Mouse (Mus musculus) ES-Bruce4 (cell line): Measurements from ENCODE around the gene Mrpl41. TPM values are rescaled to one million over a fixed set of nuclear protein-coding genes. Genes with fewer than 3 reads are reported as not detected.
A peak's percentile ranks its signal among the peaks of the same experiment; 100 is the strongest.

Experiments
- H3K27ac ChIP-seq: 2 replicates; pipeline ENCODE4 v1.5.1; 2012; ENCODE audit warnings: low read length, inconsistent platforms; ENCODE audit not compliant: insufficient read depth
- H3K27me3 ChIP-seq: 2 replicates; pipeline ENCODE4 v1.6.1; 2012; ENCODE audit warnings: mild to moderate bottlenecking, low read length, inconsistent platforms; ENCODE audit not compliant: control insufficient read depth, poor library complexity, insufficient read depth, severe bottlenecking
- H3K36me3 ChIP-seq: 2 replicates; pipeline ENCODE4 v1.6.1; 2012; ENCODE audit warnings: inconsistent platforms, mild to moderate bottlenecking, low read length, moderate library complexity; ENCODE audit not compliant: control insufficient read depth, poor library complexity, insufficient read depth, severe bottlenecking
- H3K4me1 ChIP-seq: one replicate; pipeline ENCODE4 v1.8.1; 2011; ENCODE audit warnings: low read length; ENCODE audit not compliant: control insufficient read depth, insufficient read depth
- H3K4me3 ChIP-seq: 2 replicates; pipeline ENCODE4 v1.5.1; 2011; ENCODE audit warnings: low read depth, mild to moderate bottlenecking, low read length
- H3K9ac ChIP-seq: 2 replicates; pipeline ENCODE4 v1.6.1; 2012; ENCODE audit warnings: low read depth, mild to moderate bottlenecking, inconsistent platforms; ENCODE audit not compliant: poor library complexity, severe bottlenecking
- H3K9me3 ChIP-seq: replicated peaks from 2 replicates; pipeline ENCODE4 v1.6.1; 2012; ENCODE audit warnings: mild to moderate bottlenecking, low read length, inconsistent platforms; ENCODE audit not compliant: control insufficient read depth, poor library complexity, insufficient read depth, severe bottlenecking
- CTCF ChIP-seq: IDR thresholded peaks from one replicate; pipeline ENCODE4 v1.8.1; 2011; ENCODE audit warnings: low read depth, low read length
- EP300 ChIP-seq: IDR thresholded peaks from 2 replicates; pipeline ENCODE4 v1.6.1; 2011; ENCODE audit warnings: low read depth, low read length; ENCODE audit not compliant: insufficient read depth
- POLR2A ChIP-seq: IDR thresholded peaks from one replicate; pipeline ENCODE4 v1.8.1; 2011; ENCODE audit warnings: low read length; ENCODE audit not compliant: insufficient read depth
- polyA plus RNA-seq: library from polyadenylated mRNA; stranded (reverse); fragments of >200 nt; gene quantifications from 2 replicates; pipeline ENCODE4 v1.2.4, GENCODE M21; 2011; ENCODE audit warnings: low read depth; ENCODE audit not compliant: missing spikeins, insufficient read depth, insufficient read length

The Mrpl41 gene
- polyA plus RNA-seq, 1 experiment = 37.4 TPM

DNA sequence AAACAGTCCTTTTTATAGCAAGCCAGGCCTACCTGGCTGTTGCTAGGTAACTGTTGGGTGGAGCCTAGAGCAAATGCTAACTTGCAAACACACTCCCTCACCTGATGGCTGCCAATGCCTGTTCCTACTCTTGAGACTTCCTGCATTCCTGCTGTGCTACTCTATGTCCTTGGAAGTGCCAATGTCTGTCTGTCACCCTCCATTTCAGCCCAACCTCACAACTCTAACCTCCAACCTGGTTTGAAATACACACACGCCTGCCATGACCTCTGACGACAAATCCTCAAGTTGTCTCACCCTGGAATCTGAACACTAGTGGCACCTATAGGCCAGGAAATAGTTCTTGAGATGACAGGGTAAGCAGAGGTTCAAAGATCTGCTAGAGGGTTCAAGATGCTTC, 45.8 kb downstream of the Mrpl41 start:
- H3K27ac ChIP-seq = no peak overlapping the region; the same call in 1 of the 2 replicates
- H3K4me1 ChIP-seq = peaks cover 4% of the 10 kb centered on the region
- no peaks in the 10 kb centered on the region for H3K27me3 ChIP-seq
- no peaks in the 10 kb centered on the region for H3K36me3 ChIP-seq
- H3K4me3 ChIP-seq = no peak overlapping the region
- no peaks in the 10 kb centered on the region for H3K9me3 ChIP-seq
- TF ChIP-seq POLR2A = no peak
- no peak for TF ChIP-seq EP300
- no peak for TF ChIP-seq CTCF
- H3K9ac ChIP-seq = no peak overlapping the region

DNA sequence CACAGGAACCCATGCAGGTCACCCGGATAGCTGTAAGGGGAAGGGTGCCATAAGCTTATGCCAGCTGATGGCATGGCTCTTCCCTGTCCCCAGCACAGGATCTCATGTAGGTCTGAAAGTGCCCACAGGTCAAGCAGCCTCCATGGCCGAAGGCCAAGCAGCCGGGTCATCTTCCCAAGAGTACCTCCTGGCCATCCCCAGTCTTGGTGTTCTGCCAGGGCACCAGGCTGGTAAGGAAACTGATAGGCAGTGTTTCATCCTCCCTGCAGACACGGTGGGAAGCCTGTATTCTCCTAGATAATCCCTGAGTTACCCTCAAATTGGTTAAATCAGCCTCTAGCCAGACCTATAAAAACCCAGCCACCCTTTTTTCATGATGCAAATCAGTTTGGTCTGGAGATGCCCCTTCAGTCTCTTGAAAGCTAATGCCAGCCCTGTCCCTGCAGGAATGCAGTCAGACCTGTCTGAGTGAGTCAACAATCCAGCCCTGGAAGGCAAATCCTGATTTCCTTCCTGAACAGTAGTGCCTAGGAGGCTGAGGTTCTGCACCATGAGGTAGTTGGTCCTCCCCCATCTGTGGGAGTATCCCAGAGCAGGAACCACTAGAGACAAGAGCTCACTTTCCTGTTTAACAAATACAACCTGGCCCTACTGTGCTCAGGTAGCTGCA, 47.0 kb downstream of the Mrpl41 start:
- H3K27me3 ChIP-seq = no peaks in the 10 kb centered on the region
- H3K4me3 ChIP-seq = no peak overlapping the region
- no peaks in the 10 kb centered on the region for H3K36me3 ChIP-seq
- peak; percentile 69 for TF ChIP-seq EP300
- no peak for TF ChIP-seq POLR2A
- no peak for TF ChIP-seq CTCF
- peaks cover 4% of the 10 kb centered on the region for H3K4me1 ChIP-seq
- H3K9ac ChIP-seq = no peak overlapping the region
- peak overlapping the region; percentile 51 for H3K27ac ChIP-seq
- H3K9me3 ChIP-seq = no peaks in the 10 kb centered on the region

DNA sequence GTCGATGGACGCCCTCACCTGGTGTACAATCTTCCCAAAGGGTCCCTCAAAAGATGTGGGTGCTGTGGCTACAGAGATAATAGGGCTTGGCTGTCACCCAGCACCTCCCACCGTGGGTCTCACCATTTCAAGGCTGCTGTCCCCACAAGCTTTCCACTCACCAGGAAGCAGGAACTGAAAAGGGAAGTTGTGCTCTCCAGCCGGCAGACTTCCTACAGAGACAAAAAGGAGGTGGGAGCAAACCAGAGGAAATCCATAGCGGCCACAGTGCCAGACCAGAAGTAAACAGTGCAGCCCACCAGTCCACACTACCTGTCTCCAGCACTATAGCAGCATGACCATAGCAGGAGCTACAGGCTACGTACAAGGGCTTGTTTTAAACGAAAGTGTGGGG, 47.9 kb downstream of the Mrpl41 start:
- Histone ChIP-seq H3K27ac (no peak overlapping the region), H3K4me1 (peaks cover 4% of the 10 kb centered on the region), H3K9ac (no peak overlapping the region), H3K9me3 (no peaks in the 10 kb centered on the region), H3K36me3 (no peaks in the 10 kb centered on the region), H3K4me3 (no peak overlapping the region), H3K27me3 (no peaks in the 10 kb centered on the region)
- TF ChIP-seq EP300 (no peak), POLR2A (no peak), CTCF (no peak)

DNA sequence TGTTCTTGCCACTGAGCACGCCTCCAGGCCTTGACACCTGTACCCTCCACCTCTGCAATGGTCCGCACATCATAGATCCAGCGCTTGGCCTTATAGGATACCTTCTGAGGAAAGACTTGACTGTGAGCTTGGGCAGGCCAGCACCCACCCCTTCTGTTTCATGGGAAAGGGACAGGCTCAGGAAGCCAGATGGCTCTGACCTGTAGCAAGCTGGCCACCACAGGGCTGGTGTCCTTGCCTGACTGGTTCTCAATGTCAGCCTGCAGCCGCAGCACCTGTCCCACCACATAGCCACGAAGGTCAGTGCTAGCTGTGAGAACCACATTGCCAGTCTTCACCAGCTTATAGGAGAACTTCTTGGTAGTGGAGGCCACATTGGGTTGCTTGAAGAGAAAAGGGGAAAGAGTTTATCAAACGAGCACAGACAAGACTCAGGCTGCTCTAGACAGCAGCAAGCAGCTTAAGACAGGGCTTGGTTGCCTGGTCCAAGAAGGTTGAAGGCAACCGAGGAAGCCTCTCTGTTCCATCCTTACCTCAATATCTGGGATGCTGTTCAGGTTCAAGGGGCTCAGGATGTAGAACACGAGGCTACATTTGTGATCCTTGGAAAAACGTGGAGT, 48.4 kb downstream of the Mrpl41 start:
- Histone ChIP-seq H3K27ac (no peak overlapping the region), H3K9ac (no peak overlapping the region), H3K9me3 (no peaks in the 10 kb centered on the region), H3K4me3 (no peak overlapping the region), H3K27me3 (no peaks in the 10 kb centered on the region), H3K4me1 (peaks cover 4% of the 10 kb centered on the region), H3K36me3 (no peaks in the 10 kb centered on the region)
- TF ChIP-seq EP300 (no peak), POLR2A (no peak), CTCF (no peak)

DNA sequence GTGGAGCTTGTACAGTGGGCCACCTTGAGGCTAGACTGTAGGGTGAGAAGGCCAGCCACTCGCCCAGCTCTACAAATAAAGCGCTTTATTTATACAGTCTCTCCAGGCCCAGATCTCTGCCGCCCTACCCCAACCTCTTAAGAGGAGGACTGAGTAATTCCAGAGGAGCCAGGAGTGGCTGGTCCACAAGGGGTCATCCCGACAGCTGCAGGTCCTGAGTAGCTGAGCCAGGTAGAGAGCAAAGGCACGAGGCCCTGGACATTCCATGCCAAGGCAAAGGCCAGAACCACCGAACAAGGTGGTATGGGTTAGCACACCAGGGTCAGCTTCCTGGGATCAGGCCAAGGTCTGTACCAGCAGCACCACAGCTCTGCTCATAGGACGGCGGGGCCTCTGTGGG, 49.6 kb downstream of the Mrpl41 start:
- TF ChIP-seq CTCF = no peak
- no peak for TF ChIP-seq EP300
- no peak for TF ChIP-seq POLR2A
- H3K36me3 ChIP-seq = no peaks in the 10 kb centered on the region
- H3K27ac ChIP-seq = no peak overlapping the region
- H3K9ac ChIP-seq = no peak overlapping the region
- H3K4me3 ChIP-seq = no peak overlapping the region
- H3K27me3 ChIP-seq = no peaks in the 10 kb centered on the region
- no peaks in the 10 kb centered on the region for H3K9me3 ChIP-seq
- H3K4me1 ChIP-seq = peaks cover 4% of the 10 kb centered on the region

Other genes starting within 250 kb of the Mrpl41 start
- 8.9 and 10.6 TPM in 2 replicates for gene Cacna1b, start 211.9 kb downstream of the Mrpl41 start, polyA plus RNA-seq
- gene Ehmt1, start 55.5 kb downstream of the Mrpl41 start, polyA plus RNA-seq = 94.1 and 104 TPM in 2 replicates
- gene Arrdc1, start 39.8 kb downstream of the Mrpl41 start, polyA plus RNA-seq = 26.9 and 34.9 TPM in 2 replicates
- 57.5 and 64.7 TPM in 2 replicates for gene Zmynd19, start 25.3 kb downstream of the Mrpl41 start, polyA plus RNA-seq
- 15.8 and 18.0 TPM in 2 replicates for gene Dph7, start 12.7 kb downstream of the Mrpl41 start, polyA plus RNA-seq
- 16.2 and 20.1 TPM in 2 replicates for gene Pnpla7, start 935 bp upstream of the Mrpl41 start, polyA plus RNA-seq
- gene Nsmf, start 79.3 kb upstream of the Mrpl41 start, polyA plus RNA-seq = 11.3 and 14.9 TPM in 2 replicates
- gene Entpd8, start 105.2 kb upstream of the Mrpl41 start, polyA plus RNA-seq = not detected in 2 replicates
- not detected in 2 replicates for gene Noxa1, start 120.1 kb upstream of the Mrpl41 start, polyA plus RNA-seq
- 9.8 and 10.2 TPM in 2 replicates for gene Nrarp, start 205.7 kb upstream of the Mrpl41 start, polyA plus RNA-seq
- 4.5 and 6.9 TPM in 2 replicates for gene Tor4a, start 221.8 kb upstream of the Mrpl41 start, polyA plus RNA-seq
- 36.1 and 41.0 TPM in 2 replicates for gene Nelfb, start 236.4 kb upstream of the Mrpl41 start, polyA plus RNA-seq
- gene Stpg3, start 239.5 kb upstream of the Mrpl41 start, polyA plus RNA-seq = not detected in 2 replicates
- 1.8 TPM in 1 of 2 replicates, not detected in the other for gene Fam166a, start 243.6 kb upstream of the Mrpl41 start, polyA plus RNA-seq
- 605 and 629 TPM in 2 replicates for gene Tubb4b, start 249.6 kb upstream of the Mrpl41 start, polyA plus RNA-seq